Mouse (Mus musculus) C2C12 (cell line): ENCODE results near the gene Phlda1.

Experiments used
- CEBPB ChIP-seq: IDR thresholded peaks from one replicate; pipeline ENCODE4 v1.6.1; 2011; ENCODE audit warnings: low read depth, mild to moderate bottlenecking, control low read depth, moderate library complexity
- CTCF ChIP-seq: IDR thresholded peaks from one replicate; pipeline ENCODE4 v1.5.1; 2011; ENCODE audit not compliant: control insufficient read depth, insufficient read depth, insufficient read length
- MAX ChIP-seq: IDR thresholded peaks from one replicate; pipeline ENCODE4 v1.6.1; 2011; ENCODE audit warnings: mild to moderate bottlenecking, control low read depth
- MYOD1 ChIP-seq: IDR thresholded peaks from one replicate; pipeline ENCODE4 v1.6.1; 2011; ENCODE audit warnings: low read depth; ENCODE audit not compliant: control insufficient read depth, insufficient read length

GRCm38 (mm10) chr10:111537410-111537809 lies 31.3 kb downstream of the Phlda1 start:
- TF ChIP-seq MAX = no peak
- no peak for TF ChIP-seq CTCF
- TF ChIP-seq MYOD1 = no peak
- no peak for TF ChIP-seq CEBPB
